Mouse (Mus musculus) lung, postnatal 10 days (tissue): ENCODE data around the gene Drc7.

ENCODE experiments used
- DNase-seq: peaks from one replicate; pipeline ENCODE4 v3.0.0; 2021

Gene Drc7

GRCm38 (mm10) chr8:95054927-95055510, at the start of gene Drc7:
Gene Drc7 (plus strand): TSS chr8:95055103.
- DNase-seq = peak; percentile 31

GRCm38 (mm10) chr8:95012442-95012919, 42.4 kb upstream of the Drc7 start:
- DNase-seq = no peak

GRCm38 (mm10) chr8:95015866-95016265, 39.0 kb upstream of the Drc7 start:
- DNase-seq = no peak

DNA sequence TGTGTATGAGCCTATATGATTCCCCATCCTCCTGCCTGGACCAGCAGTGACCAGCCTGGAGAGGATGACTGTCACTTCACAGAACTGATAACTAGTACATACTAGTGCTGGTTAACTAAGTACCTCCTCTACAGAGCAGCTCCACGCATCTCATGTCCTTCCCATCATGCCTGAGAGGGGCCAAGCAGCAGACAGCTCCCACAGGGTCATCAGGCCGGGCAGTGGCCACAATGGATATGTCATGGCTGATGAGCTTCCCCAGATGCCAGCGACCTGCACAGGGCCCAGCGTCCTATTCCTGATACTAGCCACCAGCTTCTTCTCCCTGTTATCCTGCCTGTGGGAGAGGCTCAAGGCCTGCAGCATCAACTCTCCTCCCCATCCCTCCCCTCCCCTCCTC, 38.2 kb upstream of the Drc7 start:
- DNase-seq = no peak

DNA sequence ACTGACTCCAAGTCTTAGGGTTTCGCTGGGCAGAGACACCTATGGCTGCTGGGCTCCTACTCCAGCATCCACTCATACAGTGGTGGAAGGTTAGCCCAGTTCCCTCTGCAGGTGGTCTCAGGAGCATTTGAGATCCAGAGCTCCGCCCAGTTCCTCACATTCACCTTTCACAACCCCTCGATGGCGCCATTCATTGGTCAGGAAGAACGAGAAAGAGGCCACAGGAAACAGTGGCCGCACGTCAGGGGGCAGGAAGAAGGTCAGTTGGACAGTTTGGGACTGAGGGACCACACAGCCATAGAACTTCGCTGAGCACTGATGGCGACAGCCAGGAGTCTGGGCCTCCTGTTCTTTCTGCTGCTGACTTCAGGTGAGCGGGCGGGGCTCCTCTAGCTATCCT, 37.5 kb upstream of the Drc7 start, which contains the start of gene Adgrg3:
Gene Adgrg3 (plus strand): TSS at position 242 of the 400 bp plus-strand sequence.
- DNase-seq = no peak

DNA sequence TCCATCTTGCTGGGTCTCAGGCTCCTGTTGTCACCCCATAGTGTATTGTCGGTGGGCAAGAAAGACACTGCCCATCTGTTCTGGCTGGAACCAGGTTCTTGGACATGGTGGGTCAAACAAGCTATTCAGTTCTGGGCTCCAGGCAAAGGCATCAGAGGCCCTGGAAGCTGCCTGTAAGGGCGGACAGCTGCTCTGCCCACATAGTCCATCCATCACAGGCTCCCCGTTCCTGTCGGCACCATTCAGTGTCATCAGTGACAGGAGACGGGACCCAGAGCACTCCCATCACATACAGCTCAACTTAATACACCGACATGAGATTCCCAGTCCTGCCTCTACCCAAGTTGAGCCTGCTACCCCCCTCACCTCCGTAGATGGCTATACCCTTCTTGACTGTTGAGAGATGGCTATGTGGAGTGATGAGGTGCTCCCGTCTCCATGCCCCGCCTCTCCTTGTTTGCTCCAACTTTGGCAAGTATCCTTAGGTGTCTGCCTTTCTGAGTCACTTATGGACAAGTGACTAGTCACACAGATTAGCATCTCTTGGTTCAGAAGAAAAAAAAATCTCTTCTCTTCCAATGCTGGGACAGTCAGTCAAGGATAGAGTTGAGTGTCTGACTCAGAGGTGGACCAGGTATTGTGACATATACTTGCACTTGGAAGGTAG, 36.8 kb upstream of the Drc7 start:
- no peak for DNase-seq

DNA sequence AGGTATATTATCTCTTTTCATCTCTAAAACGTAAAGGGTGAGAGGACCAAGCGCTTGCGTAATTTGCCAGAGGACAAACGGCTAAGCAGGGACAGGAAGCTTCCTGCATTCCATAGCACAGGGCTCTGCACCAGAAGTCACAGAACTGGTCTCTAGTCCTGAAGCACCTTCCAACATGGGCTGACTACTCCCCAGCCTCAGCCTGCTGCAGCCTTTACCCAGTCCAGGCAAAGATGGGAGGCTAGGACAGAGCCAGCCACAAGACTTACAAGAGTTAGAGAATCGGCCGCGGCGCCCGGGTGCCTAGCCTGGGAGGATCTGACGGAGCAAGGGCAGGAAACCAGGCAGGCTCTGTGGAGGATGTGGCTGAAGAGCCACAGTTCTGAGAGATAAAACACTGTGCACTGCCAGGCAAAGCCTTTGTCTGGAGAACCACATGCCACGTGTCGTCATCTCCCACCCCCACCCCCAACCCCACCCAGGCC, 34.6 kb upstream of the Drc7 start:
- DNase-seq = peak; percentile 59

DNA sequence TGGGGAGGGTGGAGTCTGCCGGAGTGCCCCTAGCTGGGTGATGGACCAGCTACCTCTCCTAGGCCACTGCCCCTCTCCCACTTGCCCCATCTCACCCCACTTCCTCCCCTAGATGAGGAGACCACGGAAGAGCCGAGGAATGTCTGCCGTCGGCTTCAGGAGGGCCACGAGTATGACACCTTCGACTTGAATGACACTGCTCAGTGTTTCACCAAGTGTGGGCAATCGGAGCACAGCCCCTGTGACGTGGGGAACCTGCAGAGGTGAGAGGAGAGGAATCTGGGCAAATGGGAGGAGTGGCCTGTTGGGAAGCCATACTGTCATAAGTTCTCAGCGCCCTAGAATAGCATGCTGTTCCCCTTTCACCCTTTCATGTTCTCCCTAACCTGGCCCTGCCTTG, 34.1 kb upstream of the Drc7 start:
- no peak for DNase-seq

- no peak for DNase-seq
Measured at GRCm38 (mm10) chr8:95023201-95023600, 31.7 kb upstream of the Drc7 start.

- DNase-seq = no peak
Measured at GRCm38 (mm10) chr8:95024387-95024786, 30.5 kb upstream of the Drc7 start.

- peak; percentile 25 for DNase-seq
Measured at GRCm38 (mm10) chr8:95025421-95025820, 29.5 kb upstream of the Drc7 start.

- peak; percentile 28 for DNase-seq
Measured at GRCm38 (mm10) chr8:95028391-95028790, 26.5 kb upstream of the Drc7 start.

DNA sequence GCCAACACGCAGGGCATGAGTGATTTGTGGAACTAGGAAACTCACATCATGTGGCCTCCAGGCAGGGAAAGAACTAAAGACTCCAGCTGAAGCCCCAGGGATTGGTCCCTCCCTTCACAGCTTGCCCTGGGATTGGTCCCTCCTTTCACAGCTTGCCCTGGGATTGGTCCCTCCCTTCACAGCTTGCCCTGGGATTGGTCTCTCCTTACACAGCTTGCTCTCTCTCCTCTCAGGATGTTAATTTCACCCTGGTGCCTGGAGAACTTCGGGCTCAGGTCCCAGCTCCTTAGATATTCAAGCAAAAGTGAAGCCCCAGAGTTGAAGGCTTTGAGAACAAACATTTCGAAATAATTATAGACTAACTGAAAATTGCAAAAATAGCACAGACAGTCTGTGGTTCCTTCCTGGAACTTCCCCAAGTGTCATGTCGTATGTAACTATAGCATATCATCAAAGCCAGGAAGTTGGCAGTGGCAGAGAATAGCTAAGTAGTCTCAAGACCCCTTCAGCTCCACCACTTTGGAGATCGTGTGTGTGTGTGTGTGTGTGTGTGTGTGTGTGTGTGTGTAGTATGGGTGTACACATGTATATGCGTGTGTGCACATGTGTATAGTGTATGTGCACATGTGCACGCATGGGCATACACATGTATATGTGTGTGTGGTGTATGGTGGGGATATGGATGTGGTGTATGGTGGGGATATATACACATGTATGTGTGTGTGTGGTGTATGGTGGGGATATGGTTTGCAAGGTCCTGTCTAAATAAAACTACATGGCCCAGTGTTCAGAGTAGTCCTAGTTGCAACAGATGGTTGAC, 17.6 kb upstream of the Drc7 start:
- DNase-seq = peak; percentile 76

- no peak for DNase-seq
Measured at GRCm38 (mm10) chr8:95041883-95042784, 12.8 kb upstream of the Drc7 start.

DNA sequence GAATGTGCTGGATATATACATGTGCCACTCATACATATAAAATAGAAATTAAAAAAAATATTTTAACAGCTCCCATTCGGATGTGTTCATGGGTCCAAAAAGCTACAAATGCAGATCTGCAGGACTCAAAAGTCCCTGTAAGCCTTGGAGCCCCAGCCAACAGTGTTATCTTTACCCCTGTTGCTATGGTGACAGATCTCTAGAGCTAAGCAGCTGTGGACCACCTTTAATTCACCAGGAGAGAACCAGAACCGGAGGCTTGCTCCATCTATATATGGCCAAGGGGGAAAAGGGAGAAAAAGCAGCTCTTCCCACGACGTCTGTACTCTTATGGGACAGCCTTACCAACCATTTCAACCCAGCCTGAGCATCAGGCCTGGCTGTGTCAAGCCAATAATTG, 10.1 kb upstream of the Drc7 start:
- no peak for DNase-seq

DNA sequence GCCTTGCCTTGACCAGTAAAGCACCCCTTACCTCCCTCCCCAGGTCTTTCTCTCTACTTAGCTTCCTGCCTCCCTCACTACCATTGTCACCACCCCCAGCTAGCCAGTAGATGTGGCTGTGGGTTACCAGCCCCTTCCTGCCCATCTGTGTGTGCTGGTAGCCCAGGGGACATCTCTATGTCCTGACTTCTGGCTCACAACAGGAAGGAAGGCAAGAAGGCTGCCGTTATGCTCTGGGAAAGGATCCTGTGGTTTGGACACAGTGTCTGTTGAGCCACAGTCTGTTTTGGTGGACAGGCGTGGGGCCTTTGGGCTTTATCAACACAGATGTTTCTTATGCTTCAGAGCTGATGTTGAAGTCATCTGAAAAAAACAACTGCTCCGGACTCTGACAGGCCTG, 7.9 kb upstream of the Drc7 start:
- no peak for DNase-seq

DNA sequence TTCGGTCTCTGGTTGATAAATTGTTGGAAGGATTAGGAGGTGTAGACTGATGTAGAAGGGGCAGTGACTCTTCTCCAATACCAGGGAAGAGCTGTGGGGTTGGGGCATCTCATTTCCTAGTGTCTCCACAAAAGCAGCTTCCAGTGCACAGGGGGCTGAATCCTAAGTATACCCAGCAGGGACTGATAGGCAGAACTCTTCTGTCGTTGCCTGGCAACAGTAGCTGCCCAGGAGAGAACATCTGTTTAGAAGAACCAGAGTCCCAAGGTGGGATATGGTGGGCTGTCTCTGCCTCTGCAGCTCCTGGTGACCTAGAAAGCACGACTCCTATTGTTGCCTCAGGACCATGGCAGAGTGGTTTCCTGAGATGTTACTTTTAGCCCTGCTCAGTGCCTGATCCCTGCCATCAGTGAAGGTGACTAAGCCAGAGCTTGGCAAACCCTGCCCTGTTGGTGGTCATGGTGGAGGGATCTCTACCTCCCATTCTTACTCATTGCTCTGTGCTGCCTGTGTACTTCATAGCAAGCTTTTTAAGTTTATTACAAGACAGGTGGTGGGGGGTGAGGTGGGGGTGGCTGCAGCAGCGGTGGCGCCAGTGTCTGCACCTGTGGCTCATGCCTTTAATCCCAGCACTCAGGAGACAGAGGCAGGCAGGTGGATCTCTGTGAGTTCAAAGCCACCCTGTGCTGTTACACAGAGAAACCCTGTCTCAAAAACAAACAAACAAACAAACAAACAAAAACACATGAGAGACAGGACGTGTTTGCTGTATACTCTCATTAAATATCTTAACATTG, 6.8 kb upstream of the Drc7 start:
- DNase-seq = no peak

- DNase-seq = no peak
Measured at GRCm38 (mm10) chr8:95049636-95050035, 5.3 kb upstream of the Drc7 start.

DNA sequence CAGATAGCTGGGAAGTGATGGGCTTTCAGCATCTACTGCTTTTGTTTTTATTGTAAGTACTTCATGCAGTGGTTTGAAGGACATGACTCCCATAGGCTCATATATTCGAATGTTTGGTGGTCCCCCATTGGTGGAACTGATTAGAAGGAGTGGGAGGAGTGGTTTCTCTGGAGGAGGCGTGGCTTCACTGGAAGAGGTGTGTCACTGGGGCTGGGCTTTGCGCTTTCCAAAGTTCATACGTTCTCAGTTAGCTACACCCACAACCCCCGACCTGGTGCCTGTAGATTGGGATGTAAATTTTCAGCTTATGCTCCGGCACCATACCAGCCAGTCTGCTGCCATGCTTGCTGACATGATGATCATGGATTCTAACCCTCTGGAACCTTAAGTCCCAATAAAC, 465 bp upstream of the Drc7 start:
- no peak for DNase-seq

GRCm38 (mm10) chr8:95056414-95056813, 1.5 kb downstream of the Drc7 start:
- DNase-seq = no peak

- DNase-seq = no peak
Measured at GRCm38 (mm10) chr8:95058661-95059060, 3.8 kb downstream of the Drc7 start.
